Mouse (Mus musculus): Measurements from ENCODE around the gene Serpinb1a.

DNA sequence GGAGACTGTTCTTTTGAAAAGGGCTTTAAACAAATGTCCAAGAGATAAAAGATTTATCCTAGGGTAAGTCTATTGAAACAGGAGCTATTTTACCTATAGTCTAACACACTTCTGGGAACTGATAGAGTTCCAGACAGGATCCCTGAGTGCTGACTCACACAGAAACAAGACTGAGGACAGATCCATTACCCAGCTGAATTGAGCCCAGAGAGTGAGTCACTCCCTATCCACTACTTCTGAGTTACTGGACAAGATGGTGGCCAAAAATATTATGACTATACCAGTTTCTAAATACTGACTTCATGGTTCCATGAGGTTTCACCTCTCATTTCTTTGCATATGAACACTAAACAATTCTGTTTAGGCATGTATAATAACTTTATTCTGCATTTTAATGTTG lies 4.8 kb downstream of the Serpinb1a start:
- no peak for TF ChIP-seq GATA1 (IDR thresholded peaks at IDR 0.05; ENCODE audit: low read length)
- no peak for TF ChIP-seq TAL1 (IDR thresholded peaks at IDR 0.05; ENCODE audit: low read length)
